Mouse (Mus musculus): ENCODE data around the gene Dpm1. TPM values are rescaled to one million over a fixed set of nuclear protein-coding genes. Genes with fewer than 3 reads are reported as not detected.

Gene Dpm1
- total RNA-seq (2023): 121 TPM

DNA sequence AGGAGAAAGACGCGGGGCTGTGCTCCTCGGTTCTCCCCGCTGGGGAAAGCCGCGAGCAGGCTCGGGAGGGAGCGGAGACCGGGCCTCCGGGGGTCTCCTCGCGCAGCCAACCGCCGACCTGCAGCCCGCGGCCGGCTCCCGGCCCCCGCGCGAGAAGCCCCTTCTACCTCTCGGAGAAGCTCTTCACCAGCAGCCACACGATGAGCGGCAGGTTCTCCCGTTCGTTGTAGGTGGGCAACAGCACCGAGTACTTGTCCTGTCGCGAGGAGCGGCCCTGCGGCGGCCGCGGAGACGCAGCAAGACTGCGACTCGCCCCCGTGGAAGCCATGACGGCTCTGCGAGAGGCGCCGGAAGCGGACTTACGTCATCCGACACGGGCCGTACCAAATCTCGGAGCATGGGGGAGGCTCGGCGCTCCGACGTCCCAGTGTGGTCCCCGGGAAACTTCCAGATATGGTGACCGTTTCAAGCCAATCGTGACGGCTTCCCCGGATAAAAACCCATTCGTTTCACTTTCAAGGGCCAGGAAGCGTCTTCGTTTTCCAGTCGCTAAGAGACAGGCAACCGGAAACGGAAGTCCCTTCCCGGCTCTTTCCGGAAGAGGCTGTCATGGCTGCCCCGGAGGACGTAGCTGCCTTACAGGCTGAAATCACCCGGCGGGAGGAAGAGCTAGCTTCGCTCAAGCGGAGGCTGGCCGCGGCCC is at the start of gene Dpm1, which contains the start of the genes Gm20716 and Mocs3:
Gene Dpm1 (minus strand): TSS at position 566 of the 703 bp plus-strand sequence.
Gene Gm20716 (minus strand): TSS at position 339 of the 703 bp plus-strand sequence.
Gene Mocs3 (plus strand): TSS at position 597 of the 703 bp plus-strand sequence.

GRCm38 (mm10) chr2:168206725-168207644 is 23.4 kb downstream of the Dpm1 start, which contains the start of gene Adnp:
TSS of gene Adnp (minus strand) at chr2:168207112.

Other genes with a start within 250 kb of the Dpm1 start
- 3.3 TPM for gene Ripor3, start 220.0 kb downstream of the Dpm1 start, total RNA-seq (2023)
- gene Pard6b, start 149.6 kb downstream of the Dpm1 start, total RNA-seq (2023): 2.8 TPM
- gene Adnp, start 23.5 kb downstream of the Dpm1 start, total RNA-seq (2023): 89.1 TPM
- gene Gm20716, start 227 bp downstream of the Dpm1 start, total RNA-seq (2023): 3.7 TPM
- 14.0 TPM for gene Mocs3, start within 50 bp of the Dpm1 start, total RNA-seq (2023)
- not detected for gene Kcng1, start 51.1 kb upstream of the Dpm1 start, total RNA-seq (2023)

Measured in CD8-positive naive resting alpha-beta T cell, adult 57 days (primary cell).